Mouse (Mus musculus) heart, embryonic 16.5 days (tissue): ENCODE measurements at regions not wholly inside any gene's neighbourhood (a gene's known extent, or its start where the extent isn't known, plus 50 kb on each side); places are given as distances from the start of the nearest gene placed in this dataset.
"Not testable (repeated sequence)": the region's sequence is repeated elsewhere in the genome, so short reads cannot be mapped to it uniquely, and the experiment has no call there.

Experiments used
- ATAC-seq: fragments of 200-750 bp; cut with Nextera tagmentation; replicated peaks from 2 replicates; pipeline ENCODE4 v1.8.0; 2017; ENCODE audit warnings: moderate number of reproducible peaks; ENCODE audit not compliant: insufficient read depth, low FRiP score; ENCODE audit errors: extremely low read depth
- H3K27ac ChIP-seq: fragments of 300-500 bp; sonication (generic); 2 replicates; pipeline ENCODE4 v1.5.1; 2014; ENCODE audit warnings: mild to moderate bottlenecking, low read length, control low read depth, moderate library complexity
- H3K27me3 ChIP-seq: fragments of 300-500 bp; sonication (generic); 2 replicates; pipeline ENCODE4 v1.6.1; 2014; ENCODE audit warnings: low read length, mixed read lengths; ENCODE audit not compliant: control insufficient read depth, insufficient read depth
- H3K36me3 ChIP-seq: fragments of 300-500 bp; sonication (generic); 2 replicates; pipeline ENCODE4 v1.6.1; 2014; ENCODE audit not compliant: control insufficient read depth, insufficient read depth
- H3K4me1 ChIP-seq: fragments of 300-500 bp; sonication (generic); 2 replicates; pipeline ENCODE4 v1.6.1; 2014; ENCODE audit warnings: low read length, mixed read lengths; ENCODE audit not compliant: control insufficient read depth, insufficient read depth
- H3K4me2 ChIP-seq: fragments of 300-500 bp; sonication (generic); 2 replicates; pipeline ENCODE4 v1.6.1; 2014; ENCODE audit warnings: low read depth, mild to moderate bottlenecking, control low read depth, low read length
- H3K4me3 ChIP-seq: fragments of 300-500 bp; sonication (generic); 2 replicates; pipeline ENCODE4 v1.5.1; 2014; ENCODE audit warnings: mild to moderate bottlenecking, control low read depth, low read length
- H3K9ac ChIP-seq: fragments of 300-500 bp; sonication (generic); 2 replicates; pipeline ENCODE4 v1.6.1; 2014; ENCODE audit warnings: low read length, control low read depth
- H3K9me3 ChIP-seq: fragments of 300-500 bp; sonication (generic); replicated peaks from 2 replicates; pipeline ENCODE4 v1.6.1; 2016; ENCODE audit warnings: low read length; ENCODE audit not compliant: control insufficient read depth
- WGBS: fragments of 180-500 bp; shearing (Covaris S2); extraction: QIAGEN DNeasy Blood & Tissue Kit; methylation state at CpG from one replicate; pipeline ENCODE4 v1.1.7; 2014; 5-methylcytosine and 5-hydroxymethylcytosine counted together

GRCm38 (mm10) chr13:111914348-111914913 is 105.6 kb upstream of the Map3k1 start:
- Histone ChIP-seq H3K4me3 (no peak overlapping the region), H3K36me3 (no peaks in the 10 kb centered on the region), H3K4me1 (no peaks in the 10 kb centered on the region), H3K9me3 (0 out of 2 replicates have a peak, but pooled peaks cover 3% of the 10 kb centered on the region), H3K4me2 (no peak overlapping the region), H3K9ac (no peak overlapping the region), H3K27me3 (no peaks in the 10 kb centered on the region), H3K27ac (no peak overlapping the region)
- 57% methylated on average over 5 of the region's 5 CpGs for WGBS
- no peak for ATAC-seq

DNA sequence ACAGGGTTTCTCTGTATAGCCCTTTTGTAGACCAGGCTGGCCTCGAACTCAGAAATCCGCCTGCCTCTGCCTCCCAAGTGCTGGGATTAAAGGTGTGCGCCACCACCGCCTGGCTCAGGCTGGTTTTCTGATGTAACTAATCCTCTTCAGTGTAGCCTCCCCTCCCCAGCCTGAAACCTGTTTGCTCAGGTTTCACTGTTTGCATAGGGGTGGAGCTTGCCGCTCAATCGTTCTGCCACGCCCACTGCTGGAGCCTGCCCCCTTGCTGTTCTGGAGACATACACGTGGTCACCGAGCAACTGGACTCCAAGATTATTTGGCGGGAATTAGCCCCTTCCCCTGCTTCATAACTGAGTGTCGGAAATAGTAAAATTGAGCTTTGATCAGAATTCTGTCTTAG is 110.6 kb upstream of the Map3k1 start:
- not testable (repeated sequence) for H3K27ac ChIP-seq, H3K9me3 ChIP-seq, ATAC-seq, H3K4me1 ChIP-seq, H3K9ac ChIP-seq, H3K36me3 ChIP-seq, H3K27me3 ChIP-seq, H3K4me2 ChIP-seq, H3K4me3 ChIP-seq
- 73% methylated on average over 11 of the region's 11 CpGs for WGBS

DNA sequence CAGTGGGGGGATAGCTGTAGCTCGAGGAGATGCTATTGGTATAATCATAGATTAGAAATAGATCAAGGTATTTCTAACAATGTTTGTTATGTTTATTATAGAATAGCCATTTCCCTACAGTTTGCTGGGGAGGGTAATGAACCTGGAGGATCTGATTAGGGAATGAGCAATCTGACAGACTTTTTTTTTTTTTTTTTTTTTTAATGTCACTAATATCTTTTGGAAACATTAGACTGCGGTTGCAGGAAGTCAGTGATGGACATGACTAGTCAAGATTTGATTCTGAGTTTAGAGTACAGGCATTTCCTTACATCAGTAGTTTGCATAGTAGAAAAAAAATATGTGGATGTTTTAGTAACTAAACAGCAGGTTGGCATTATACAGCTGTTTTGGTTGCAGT is 111.7 kb upstream of the Map3k1 start:
- Histone ChIP-seq H3K9me3 (peaks cover 9% of the 10 kb centered on the region), H3K9ac (no peak overlapping the region), H3K4me1 (no peaks in the 10 kb centered on the region), H3K36me3 (no peaks in the 10 kb centered on the region), H3K4me3 (no peak overlapping the region), H3K27ac (no peak overlapping the region), H3K4me2 (no peak overlapping the region), H3K27me3 (no peaks in the 10 kb centered on the region)
- ATAC-seq, result no peak
- WGBS, result 91% methylated on average over 2 of the region's 2 CpGs

GRCm38 (mm10) chr13:111921142-111922035 is 112.6 kb upstream of the Map3k1 start:
- Histone ChIP-seq H3K4me3 (no peak overlapping the region), H3K9ac (no peak overlapping the region), H3K9me3 (peaks cover 9% of the 10 kb centered on the region), H3K4me1 (no peaks in the 10 kb centered on the region), H3K4me2 (no peak overlapping the region), H3K27ac (no peak overlapping the region), H3K27me3 (no peaks in the 10 kb centered on the region), H3K36me3 (no peaks in the 10 kb centered on the region)
- no peak for ATAC-seq
- WGBS, result 78% methylated on average over 5 of the region's 5 CpGs

- Histone ChIP-seq H3K9ac (no peak overlapping the region), H3K4me3 (no peak overlapping the region), H3K4me1 (no peaks in the 10 kb centered on the region; the same call in 1 of the 2 replicates), H3K9me3 (peaks cover 9% of the 10 kb centered on the region), H3K27ac (no peak overlapping the region), H3K36me3 (no peaks in the 10 kb centered on the region), H3K4me2 (no peak overlapping the region), H3K27me3 (no peaks in the 10 kb centered on the region)
- WGBS, result 92% methylated on average over 7 of the region's 7 CpGs
- ATAC-seq, result no peak
Measured at GRCm38 (mm10) chr13:111925349-111925748, 116.6 kb upstream of the Map3k1 start.

- no peaks in the 10 kb centered on the region for H3K27me3 ChIP-seq
- no peak overlapping the region for H3K27ac ChIP-seq
- 76% methylated on average over 8 of the region's 8 CpGs for WGBS
- H3K9me3 ChIP-seq, result peaks cover 9% of the 10 kb centered on the region
- H3K4me2 ChIP-seq, result no peak overlapping the region
- no peaks in the 10 kb centered on the region for H3K36me3 ChIP-seq
- no peaks in the 10 kb centered on the region; the same call in 1 of the 2 replicates for H3K4me1 ChIP-seq
- ATAC-seq, result no peak
- no peak overlapping the region for H3K9ac ChIP-seq
- no peak overlapping the region for H3K4me3 ChIP-seq
Measured at GRCm38 (mm10) chr13:111926801-111927200, 118.0 kb upstream of the Map3k1 start.

DNA sequence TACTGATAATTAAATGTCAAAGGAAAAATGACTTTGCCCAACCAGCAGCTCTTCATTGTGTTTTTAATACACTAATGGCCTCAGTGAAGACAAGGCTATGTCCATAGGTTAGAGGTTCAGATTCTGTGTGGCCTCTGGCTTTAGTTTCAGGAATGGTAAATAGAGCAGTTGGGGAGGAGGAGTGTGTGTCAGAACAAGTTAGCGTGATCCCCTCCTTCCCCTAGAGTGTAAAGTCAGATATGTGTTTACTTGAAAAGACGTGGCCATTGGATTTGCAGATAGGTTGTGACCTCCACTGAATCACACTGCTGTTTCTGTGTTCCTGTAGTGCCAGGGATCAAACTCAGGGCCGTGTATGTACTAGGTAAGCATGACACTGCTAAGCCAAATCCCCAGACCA is 118.7 kb upstream of the Map3k1 start:
- WGBS, result 74% methylated on average over 3 of the region's 3 CpGs
- H3K9me3 ChIP-seq, result peaks cover 5% of the 10 kb centered on the region
- no peaks in the 10 kb centered on the region; the same call in 1 of the 2 replicates for H3K4me1 ChIP-seq
- H3K9ac ChIP-seq, result no peak overlapping the region
- no peak for ATAC-seq
- H3K4me3 ChIP-seq, result no peak overlapping the region
- H3K27me3 ChIP-seq, result no peaks in the 10 kb centered on the region
- no peak overlapping the region for H3K27ac ChIP-seq
- H3K36me3 ChIP-seq, result no peaks in the 10 kb centered on the region
- H3K4me2 ChIP-seq, result no peak overlapping the region

DNA sequence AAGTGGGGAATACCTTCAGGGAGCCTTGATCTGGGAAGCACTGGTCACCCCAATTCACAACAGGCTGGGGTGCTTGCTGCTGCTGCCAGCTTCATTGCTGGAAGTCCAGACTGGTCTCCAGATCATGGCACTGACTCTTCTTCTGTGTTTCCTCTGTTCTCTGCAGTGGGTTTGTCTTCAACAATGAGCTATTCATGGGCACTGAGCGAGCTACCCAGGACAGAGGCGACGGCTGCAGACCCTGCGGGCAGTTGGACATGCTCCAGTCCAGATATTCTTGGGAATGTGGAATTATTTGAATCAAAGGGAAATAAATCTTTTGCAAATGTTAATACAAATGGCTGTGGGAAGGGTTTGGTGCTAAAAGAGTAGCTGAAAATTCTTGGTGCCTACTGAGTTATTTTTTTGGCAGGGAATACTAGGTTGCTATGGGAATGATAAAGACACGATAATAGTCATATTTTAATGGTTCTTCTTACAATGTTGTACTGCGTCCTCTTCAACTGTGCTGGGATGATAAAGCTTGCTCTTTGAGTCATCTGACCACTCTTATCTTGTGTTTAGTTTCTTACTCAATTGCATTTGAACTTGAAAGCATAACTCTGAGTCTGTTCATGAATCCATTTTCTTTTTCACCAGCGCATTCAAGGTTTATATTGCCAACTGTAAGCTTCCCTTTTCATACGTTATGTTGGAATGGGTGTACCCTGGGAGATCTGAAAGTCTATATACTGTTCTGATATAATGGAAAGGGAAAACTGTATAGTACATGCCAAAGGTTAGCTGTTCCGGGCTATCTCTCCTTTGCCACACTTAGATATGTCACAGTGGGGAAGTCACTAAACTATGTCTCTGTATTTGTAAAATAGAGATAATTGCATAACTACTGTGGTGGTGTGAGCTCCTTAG is 120.1 kb upstream of the Map3k1 start:
- Histone ChIP-seq H3K27me3 (no peaks in the 10 kb centered on the region), H3K4me1 (no peaks in the 10 kb centered on the region; the same call in 1 of the 2 replicates), H3K4me3 (no peak overlapping the region), H3K4me2 (no peak overlapping the region), H3K9me3 (no peaks in the 10 kb centered on the region), H3K36me3 (no peaks in the 10 kb centered on the region), H3K9ac (no peak overlapping the region), H3K27ac (no peak overlapping the region)
- no peak for ATAC-seq
- WGBS, result 73% methylated on average over 9 of the region's 9 CpGs
